Mouse (Mus musculus): Measurements from ENCODE around the gene Rhoq.

DNA sequence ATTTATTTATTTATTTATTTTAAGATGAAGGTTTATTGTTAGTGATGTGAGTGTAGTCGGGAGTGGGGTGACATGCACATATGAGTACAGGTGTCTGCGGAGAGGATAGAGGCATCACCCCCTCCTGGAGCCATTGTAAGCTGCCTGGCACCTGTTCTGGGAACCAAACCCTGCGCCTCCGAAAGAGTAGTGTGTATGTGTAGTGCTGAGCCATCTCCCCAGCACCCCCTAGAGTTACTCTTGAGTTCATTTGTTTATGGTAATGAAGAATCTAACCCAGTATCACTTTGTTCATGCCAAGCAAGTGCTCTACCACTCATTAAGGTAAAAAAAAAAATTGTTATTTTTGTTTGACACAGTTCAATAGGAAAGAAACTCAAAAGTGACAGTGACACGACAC, 25.3 kb downstream of the Rhoq start:
- no peak for TF ChIP-seq EP300 (IDR thresholded peaks at IDR 0.05; ENCODE audit: low read depth)
- TF ChIP-seq CTCF (IDR thresholded peaks at IDR 0.05; ENCODE audit: low read depth): no peak

All from heart, postnatal 0 days (tissue).